Mouse (Mus musculus) liver, postnatal 0 days (tissue): ENCODE results near the gene Rnf103. TPM values are rescaled to one million over a fixed set of nuclear protein-coding genes. Genes with fewer than 3 reads are reported as not detected.
A peak's percentile ranks its signal among the peaks of the same experiment; 100 is the strongest.

Experiments
- ATAC-seq: fragments of 200-750 bp; cut with Nextera tagmentation; 2 replicates; pipeline ENCODE4 v1.8.0; 2017; ENCODE audit warnings: mild to moderate bottlenecking, moderate library complexity
- DNase-seq: peaks from one replicate; pipeline ENCODE4 v3.0.0-alpha.2; 2016
- H3K27ac ChIP-seq: fragments of 300-500 bp; sonication (generic); 2 replicates; pipeline ENCODE4 v1.5.1; 2014; ENCODE audit warnings: antibody characterized with exemption, moderate library complexity, mild to moderate bottlenecking, low read depth
- H3K27me3 ChIP-seq: fragments of 300-500 bp; sonication (generic); 2 replicates; pipeline ENCODE4 v1.6.1; 2014; ENCODE audit warnings: low read length, control low read depth, mixed read lengths; ENCODE audit not compliant: insufficient read depth
- H3K36me3 ChIP-seq: fragments of 300-500 bp; sonication (generic); replicated peaks from 2 replicates; pipeline ENCODE4 v1.6.1; 2014; ENCODE audit warnings: mild to moderate bottlenecking, control low read depth, low read length, moderate library complexity, mixed read lengths; ENCODE audit not compliant: insufficient read depth
- H3K4me1 ChIP-seq: fragments of 300-500 bp; sonication (generic); 2 replicates; pipeline ENCODE4 v1.6.1; 2014; ENCODE audit warnings: antibody characterized with exemption, mild to moderate bottlenecking, control low read depth; ENCODE audit not compliant: insufficient read depth
- H3K4me2 ChIP-seq: fragments of 300-500 bp; sonication (generic); 2 replicates; pipeline ENCODE4 v1.6.1; 2014; ENCODE audit warnings: low read depth, mild to moderate bottlenecking, low read length, moderate library complexity, mixed read lengths
- H3K4me3 ChIP-seq: fragments of 300-500 bp; sonication (generic); 2 replicates; pipeline ENCODE4 v1.5.1; 2014; ENCODE audit warnings: low read depth, low read length
- H3K9ac ChIP-seq: fragments of 300-500 bp; sonication (generic); replicated peaks from 2 replicates; pipeline ENCODE4 v1.6.1; 2014; ENCODE audit warnings: mild to moderate bottlenecking, moderate library complexity
- H3K9me3 ChIP-seq: fragments of 300-500 bp; sonication (generic); 2 replicates; pipeline ENCODE4 v1.6.1; 2016; ENCODE audit warnings: mild to moderate bottlenecking, control low read depth, low read length, mixed read lengths
- CTCF ChIP-seq: sonication (generic); IDR thresholded peaks from 2 replicates; pipeline ENCODE4 v1.5.1; 2016; ENCODE audit warnings: antibody characterized with exemption, low read depth
- EP300 ChIP-seq: IDR thresholded peaks from 2 replicates; pipeline ENCODE4 v1.6.1; 2016; ENCODE audit warnings: antibody characterized with exemption, low read depth, mild to moderate bottlenecking
- WGBS: fragments of 180-500 bp; shearing (Covaris S2); extraction: QIAGEN DNeasy Blood & Tissue Kit; methylation state at CpG from one replicate; pipeline ENCODE4 v1.1.7; 2014; ENCODE audit not compliant: insufficient replicate concordance; 5-methylcytosine and 5-hydroxymethylcytosine counted together
- polyA plus RNA-seq: library from polyadenylated mRNA; unstranded; fragments of >200 nt; fragmentation: Nextera tagmentation; extraction: Ambion mirVana; gene quantifications from 2 replicates; pipeline ENCODE4 v1.2.1, GENCODE M21; 2015

The Rnf103 gene
- polyA plus RNA-seq, 1 experiment from 2014 or later, result 24.0 TPM

GRCm38 (mm10) chr6:71527056-71527455, 33.4 kb downstream of the Rnf103 start:
- H3K4me3 ChIP-seq, result no peak overlapping the region
- H3K27ac ChIP-seq, result no peak overlapping the region
- H3K9ac ChIP-seq, result no peak overlapping the region
- H3K4me2 ChIP-seq, result no peak overlapping the region
- no peaks in the 10 kb centered on the region for H3K4me1 ChIP-seq
- no peaks in the 10 kb centered on the region for H3K27me3 ChIP-seq
- TF ChIP-seq CTCF, result no peak
- no peak for TF ChIP-seq EP300
- DNase-seq (no peak), ATAC-seq (no peak)
- no peaks in the 10 kb centered on the region for H3K36me3 ChIP-seq
- H3K9me3 ChIP-seq, result no peaks in the 10 kb centered on the region
- WGBS, result 81% methylated on average over 10 of the region's 10 CpGs

- Histone ChIP-seq H3K4me2 (no peak overlapping the region), H3K9me3 (no peaks in the 10 kb centered on the region), H3K9ac (no peak overlapping the region), H3K27ac (no peak overlapping the region), H3K36me3 (no peaks in the 10 kb centered on the region), H3K27me3 (no peaks in the 10 kb centered on the region), H3K4me3 (no peak overlapping the region), H3K4me1 (no peaks in the 10 kb centered on the region)
- no peak for TF ChIP-seq CTCF
- TF ChIP-seq EP300, result no peak
- DNase-seq, result no peak
- 85% methylated on average over 9 of the region's 9 CpGs for WGBS
- ATAC-seq, result no peak
These were observed 34.1 kb downstream of the Rnf103 start for GRCm38 (mm10) chr6:71527826-71528225.

- Histone ChIP-seq H3K36me3 (no peaks in the 10 kb centered on the region), H3K27me3 (no peaks in the 10 kb centered on the region), H3K4me1 (no peaks in the 10 kb centered on the region), H3K9me3 (no peaks in the 10 kb centered on the region), H3K27ac (no peak overlapping the region), H3K4me3 (no peak overlapping the region), H3K4me2 (no peak overlapping the region), H3K9ac (no peak overlapping the region)
- ATAC-seq (no peak), DNase-seq (no peak)
- 76% methylated on average over 8 of the region's 8 CpGs for WGBS
- TF ChIP-seq CTCF (no peak), EP300 (no peak)
These were observed 36.5 kb downstream of the Rnf103 start for GRCm38 (mm10) chr6:71530176-71530575.

- Histone ChIP-seq H3K27ac (no peak overlapping the region), H3K4me3 (no peak overlapping the region), H3K4me1 (no peaks in the 10 kb centered on the region), H3K27me3 (no peaks in the 10 kb centered on the region), H3K9me3 (no peaks in the 10 kb centered on the region), H3K9ac (no peak overlapping the region), H3K36me3 (no peaks in the 10 kb centered on the region), H3K4me2 (no peak overlapping the region)
- TF ChIP-seq EP300, result no peak
- no peak for TF ChIP-seq CTCF
- ATAC-seq (no peak), DNase-seq (no peak)
These were observed 43.6 kb downstream of the Rnf103 start for GRCm38 (mm10) chr6:71537286-71537685.

GRCm38 (mm10) chr6:71543686-71544499, 50.2 kb downstream of the Rnf103 start, which contains the start of gene Chmp3:
Gene Chmp3 (plus strand): TSS chr6:71543797.
- peaks cover 3% of the 10 kb centered on the region; the same call in 1 of the 2 replicates for H3K4me1 ChIP-seq
- peak within 1 kb of the TSS; percentile 72 for H3K4me2 ChIP-seq
- H3K4me3 ChIP-seq, result peak within 1 kb of the TSS; percentile 79
- WGBS, result 2% methylated on average over 55 of the region's 59 CpGs
- ATAC-seq (peak; percentile 98), DNase-seq (peak; percentile 97)
- peak within 1 kb of the TSS; percentile 97 for H3K27ac ChIP-seq
- no peaks in the 10 kb centered on the region for H3K9me3 ChIP-seq
- no peaks in the 10 kb centered on the region for H3K36me3 ChIP-seq
- H3K9ac ChIP-seq, result peak within 1 kb of the TSS; percentile 97
- TF ChIP-seq CTCF, result no peak
- peak; percentile 37; the same call in 1 of the 2 replicates for TF ChIP-seq EP300
- H3K27me3 ChIP-seq, result no peaks in the 10 kb centered on the region

- Histone ChIP-seq H3K36me3 (0 out of 2 replicates have a peak, but pooled peaks cover 3% of the 10 kb centered on the region), H3K4me1 (no peaks in the 10 kb centered on the region), H3K9me3 (no peaks in the 10 kb centered on the region), H3K27ac (no peak overlapping the region), H3K9ac (no peak overlapping the region), H3K4me3 (no peak overlapping the region), H3K27me3 (no peaks in the 10 kb centered on the region), H3K4me2 (no peak overlapping the region)
- DNase-seq (no peak), ATAC-seq (peak; percentile 63)
- TF ChIP-seq EP300 (no peak), CTCF (no peak)
- 57% methylated on average over 2 of the region's 2 CpGs for WGBS
These were observed 61.8 kb downstream of the Rnf103 start for GRCm38 (mm10) chr6:71555507-71555951.
